Mouse (Mus musculus) forebrain, embryonic 16.5 days (tissue): ENCODE data around the gene Atp5s. TPM values are rescaled to one million over a fixed set of nuclear protein-coding genes. Genes with fewer than 3 reads are reported as not detected.

ENCODE experiments used
- ATAC-seq: fragments of 200-750 bp; cut with Nextera tagmentation; 2 replicates; pipeline ENCODE4 v1.8.0; 2017; ENCODE audit warnings: mild to moderate bottlenecking, moderate library complexity
- H3K27ac ChIP-seq: fragments of 300-500 bp; sonication (generic); 2 replicates; pipeline ENCODE4 v1.5.1; 2014; ENCODE audit warnings: low read length, control low read depth
- H3K27me3 ChIP-seq: fragments of 300-500 bp; sonication (generic); replicated peaks from 2 replicates; pipeline ENCODE4 v1.6.1; 2014; ENCODE audit warnings: low read length; ENCODE audit not compliant: control insufficient read depth, insufficient read depth
- H3K36me3 ChIP-seq: fragments of 300-500 bp; sonication (generic); 2 replicates; pipeline ENCODE4 v1.6.1; 2014; ENCODE audit not compliant: control insufficient read depth, insufficient read depth
- H3K4me1 ChIP-seq: fragments of 300-500 bp; sonication (generic); replicated peaks from 2 replicates; pipeline ENCODE4 v1.6.1; 2014; ENCODE audit warnings: low read length; ENCODE audit not compliant: control insufficient read depth, insufficient read depth
- H3K4me2 ChIP-seq: fragments of 300-500 bp; sonication (generic); 2 replicates; pipeline ENCODE4 v1.6.1; 2014; ENCODE audit warnings: mild to moderate bottlenecking, low read length, control low read depth
- H3K4me3 ChIP-seq: fragments of 300-500 bp; sonication (generic); replicated peaks from 2 replicates; pipeline ENCODE4 v1.5.1; 2014; ENCODE audit warnings: mild to moderate bottlenecking, low read length, control low read depth
- H3K9ac ChIP-seq: fragments of 300-500 bp; sonication (generic); replicated peaks from 2 replicates; pipeline ENCODE4 v1.6.1; 2014; ENCODE audit warnings: low read depth, low read length, control low read depth
- H3K9me3 ChIP-seq: fragments of 300-500 bp; sonication (generic); 2 replicates; pipeline ENCODE4 v1.6.1; 2016; ENCODE audit warnings: low read length; ENCODE audit not compliant: control insufficient read depth
- WGBS: fragments of 180-500 bp; shearing (Covaris S2); extraction: QIAGEN DNeasy Blood & Tissue Kit; methylation state at CpG from one replicate; pipeline ENCODE4 v1.1.7; 2014; 5-methylcytosine and 5-hydroxymethylcytosine counted together
- polyA plus RNA-seq: library from polyadenylated mRNA; unstranded; fragments of >200 nt; fragmentation: Nextera tagmentation; extraction: Ambion mirVana; gene quantifications from 2 replicates; pipeline ENCODE4 v1.2.1, GENCODE M21; 2015

Atp5s gene
- 26.0 and 26.1 TPM in 2 replicates for polyA plus RNA-seq

DNA sequence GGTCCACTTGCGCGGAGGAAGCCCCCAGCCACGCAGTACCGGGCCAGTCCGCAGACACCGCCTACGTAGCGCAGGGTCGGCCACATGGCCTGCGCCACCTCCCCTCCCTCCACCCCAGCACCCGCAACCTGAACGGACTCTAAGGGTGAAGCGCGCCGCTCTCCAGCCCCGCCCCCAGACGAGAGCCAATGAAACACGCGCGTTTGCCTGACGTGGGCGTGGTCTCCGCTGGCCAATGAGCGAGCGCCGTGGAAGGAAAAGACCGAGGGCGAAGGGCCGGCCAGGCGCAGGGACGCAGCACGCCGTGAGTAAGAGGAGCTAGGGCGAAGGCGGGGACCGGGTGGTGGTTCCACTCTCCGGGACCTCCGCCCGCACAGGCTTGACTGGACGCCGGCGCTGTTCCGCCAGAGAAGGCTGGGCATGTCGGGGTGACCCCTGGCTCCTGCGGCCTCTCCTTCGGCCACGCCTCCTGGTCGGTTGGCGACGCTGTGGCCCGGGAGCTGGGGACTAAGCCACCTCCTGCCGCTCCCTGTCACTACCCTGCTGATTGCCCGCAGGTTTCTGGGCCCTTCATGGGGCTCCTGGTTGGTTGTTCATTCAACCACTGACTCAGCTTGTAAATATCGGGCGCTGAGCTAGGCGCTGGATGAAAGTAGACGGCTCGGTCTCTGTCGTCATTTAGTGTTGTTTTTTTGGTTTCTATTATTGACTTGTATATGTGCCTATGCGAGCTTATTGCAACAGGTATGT, at the start of gene Atp5s, which contains the start of gene L2hgdh:
Atp5s (plus strand) TSS at position 240 of the 750 bp plus-strand sequence.
L2hgdh (minus strand) TSS at position 163 of the 750 bp plus-strand sequence.
- peak within 1 kb of the TSS; percentile 43 for H3K27ac ChIP-seq
- peak; percentile 97 for ATAC-seq
- peak within 1 kb of the TSS; percentile 70 for H3K9ac ChIP-seq
- H3K27me3 ChIP-seq: no peaks in the 10 kb centered on the region
- no peaks in the 10 kb centered on the region; the same call in 1 of the 2 replicates for H3K9me3 ChIP-seq
- WGBS: under 1% methylated on average over 58 of the region's 60 CpGs
- peak within 1 kb of the TSS; percentile 87 for H3K4me3 ChIP-seq
- peak within 1 kb of the TSS; percentile 97 for H3K4me2 ChIP-seq
- H3K36me3 ChIP-seq: peaks cover 3% of the 10 kb centered on the region; the same call in 1 of the 2 replicates
- H3K4me1 ChIP-seq: peaks cover 14% of the 10 kb centered on the region

DNA sequence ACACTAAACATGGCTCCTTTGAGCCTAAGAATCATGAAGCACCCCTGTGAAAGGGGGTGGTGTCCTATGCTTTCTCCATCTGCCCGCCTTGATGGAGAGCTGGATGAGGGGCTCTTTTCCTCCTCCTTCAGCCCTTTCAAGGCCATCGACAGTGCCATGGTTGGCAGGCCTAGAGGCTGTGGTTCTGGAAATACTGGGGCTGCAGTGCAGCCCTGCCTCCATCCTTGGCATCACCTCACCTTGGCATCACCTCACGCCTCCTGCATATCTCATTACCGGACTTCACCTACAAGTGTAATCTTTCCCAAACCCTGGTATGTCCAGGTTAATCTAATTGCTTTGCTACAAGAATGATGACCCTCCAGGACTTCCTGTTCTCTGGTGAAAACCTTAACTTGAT, 48.6 kb upstream of the Atp5s start:
- Histone ChIP-seq H3K4me1 (peaks cover 10% of the 10 kb centered on the region), H3K4me3 (no peak overlapping the region), H3K27me3 (no peaks in the 10 kb centered on the region), H3K9me3 (no peaks in the 10 kb centered on the region), H3K4me2 (no peak overlapping the region), H3K27ac (no peak overlapping the region), H3K36me3 (no peaks in the 10 kb centered on the region), H3K9ac (no peak overlapping the region)
- no peak for ATAC-seq
- 86% methylated on average over 4 of the region's 4 CpGs for WGBS

GRCm38 (mm10) chr12:69680635-69681565, 43.9 kb upstream of the Atp5s start:
- Histone ChIP-seq H3K27me3 (no peaks in the 10 kb centered on the region), H3K9ac (peak overlapping the region; percentile 92), H3K4me2 (peak overlapping the region; percentile 65), H3K27ac (peak overlapping the region; percentile 95), H3K4me1 (peaks cover 15% of the 10 kb centered on the region), H3K4me3 (peak overlapping the region; percentile 97), H3K9me3 (no peaks in the 10 kb centered on the region), H3K36me3 (no peaks in the 10 kb centered on the region)
- WGBS: under 1% methylated on average over 56 of the region's 56 CpGs
- peak; percentile 49 for ATAC-seq

DNA sequence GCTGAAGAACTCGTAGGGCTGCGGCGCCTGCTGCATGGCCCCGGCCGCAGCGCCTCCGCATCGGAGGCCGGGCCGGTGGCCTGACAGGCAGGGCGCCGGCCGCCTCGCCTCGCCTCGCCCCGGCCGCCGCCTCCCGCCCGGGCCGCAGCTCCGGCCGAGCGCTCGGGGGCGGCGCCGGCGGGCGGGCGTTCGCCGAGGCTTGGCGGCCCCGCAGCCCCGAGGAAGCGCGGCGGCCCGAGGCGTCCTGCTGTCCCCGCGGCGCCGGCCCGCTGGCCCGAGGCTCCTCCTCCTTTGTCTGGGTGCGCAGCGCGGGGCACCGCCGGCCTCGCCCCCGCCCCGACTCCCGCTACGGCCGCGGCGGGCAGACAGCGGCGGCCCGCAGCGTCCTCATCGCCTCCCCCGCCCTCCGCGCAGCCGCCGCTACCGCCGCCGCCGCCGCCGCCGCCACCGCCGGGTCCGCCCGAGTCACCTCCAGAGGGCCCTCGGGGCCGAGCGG, 43.1 kb upstream of the Atp5s start, which contains the start of gene Sos2:
Sos2 (minus strand) TSS at position 287 of the 496 bp plus-strand sequence.
- peak within 1 kb of the TSS; percentile 92 for H3K9ac ChIP-seq
- no peak; the same call in 1 of the 2 replicates for ATAC-seq
- H3K36me3 ChIP-seq: no peaks in the 10 kb centered on the region
- peaks cover 15% of the 10 kb centered on the region for H3K4me1 ChIP-seq
- H3K27me3 ChIP-seq: no peaks in the 10 kb centered on the region
- H3K27ac ChIP-seq: peak within 1 kb of the TSS; percentile 95
- peak within 1 kb of the TSS; percentile 97 for H3K4me3 ChIP-seq
- peak within 1 kb of the TSS; percentile 71 for H3K4me2 ChIP-seq
- under 1% methylated on average over 67 of the region's 85 CpGs for WGBS
- no peaks in the 10 kb centered on the region for H3K9me3 ChIP-seq

DNA sequence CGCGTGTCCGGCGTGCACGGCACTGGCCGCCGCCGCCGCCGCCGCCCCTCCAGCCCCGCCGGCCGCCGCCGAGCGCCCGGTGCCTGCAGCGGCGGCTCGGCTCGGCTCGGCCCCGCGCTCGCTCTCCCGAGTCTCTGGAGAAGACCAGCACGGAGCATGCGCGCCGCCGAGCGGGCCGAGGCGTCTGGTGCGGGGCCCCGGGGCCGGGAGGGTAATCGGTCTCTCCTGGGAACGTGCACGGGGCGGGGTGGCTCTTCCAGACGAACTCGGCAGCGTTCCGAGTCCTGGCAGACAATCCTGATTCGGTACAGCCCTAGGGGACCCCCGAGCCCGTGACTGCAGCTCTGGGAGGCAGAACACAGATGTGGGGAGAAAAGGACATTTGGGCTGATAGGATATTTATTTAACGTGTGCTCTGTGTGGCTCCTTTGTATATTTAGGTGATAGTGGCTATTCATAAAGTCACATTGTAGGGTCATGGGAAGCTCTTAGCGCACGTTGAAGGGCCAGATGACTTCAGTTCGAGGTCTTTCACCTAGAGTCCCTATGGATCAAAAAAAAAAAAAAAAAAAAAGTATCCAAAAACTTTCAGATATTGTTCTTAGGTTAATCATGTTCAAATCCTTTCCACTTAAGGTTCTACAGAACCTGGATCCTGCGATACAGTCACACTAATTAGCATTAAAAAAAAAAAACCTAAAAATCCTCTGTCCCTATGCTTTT, 42.5 kb upstream of the Atp5s start:
- ATAC-seq: peak; percentile 89
- peak overlapping the region; percentile 95 for H3K27ac ChIP-seq
- no peaks in the 10 kb centered on the region for H3K27me3 ChIP-seq
- no peaks in the 10 kb centered on the region for H3K9me3 ChIP-seq
- peak overlapping the region; percentile 71 for H3K4me2 ChIP-seq
- peak overlapping the region; percentile 92 for H3K9ac ChIP-seq
- WGBS: under 1% methylated on average over 27 of the region's 54 CpGs
- H3K36me3 ChIP-seq: no peaks in the 10 kb centered on the region
- peak overlapping the region; percentile 97 for H3K4me3 ChIP-seq
- H3K4me1 ChIP-seq: peaks cover 15% of the 10 kb centered on the region

- Histone ChIP-seq H3K4me2 (peak overlapping the region; percentile 71), H3K9ac (no peak overlapping the region; the same call in 1 of the 2 replicates), H3K27ac (no peak overlapping the region), H3K9me3 (no peaks in the 10 kb centered on the region), H3K4me3 (no peak overlapping the region), H3K36me3 (no peaks in the 10 kb centered on the region), H3K4me1 (peaks cover 15% of the 10 kb centered on the region), H3K27me3 (no peaks in the 10 kb centered on the region)
- WGBS: 44% methylated on average over 14 of the region's 14 CpGs
- no peak for ATAC-seq
Measured at GRCm38 (mm10) chr12:69682788-69683419, 41.8 kb upstream of the Atp5s start.

DNA sequence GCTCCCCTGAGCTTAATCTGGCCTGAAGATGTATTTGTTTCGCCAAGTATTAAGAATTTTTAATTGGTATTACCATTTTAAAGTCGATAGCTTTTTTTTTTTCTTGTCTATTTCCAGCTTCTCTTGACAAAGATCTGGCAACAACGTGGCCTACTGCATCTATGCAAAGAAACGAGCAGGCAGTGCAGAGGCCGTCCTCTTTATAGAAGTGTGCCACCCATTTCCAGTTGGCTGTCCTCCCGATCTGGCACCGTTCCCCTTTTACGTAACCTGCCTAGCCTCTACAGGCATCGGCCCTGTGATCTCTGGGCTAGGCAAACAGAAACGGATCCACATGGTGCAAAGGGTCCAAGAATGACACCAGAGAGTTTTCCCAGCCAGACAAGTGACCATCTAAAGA, 41.2 kb upstream of the Atp5s start:
- Histone ChIP-seq H3K9ac (no peak overlapping the region), H3K36me3 (no peaks in the 10 kb centered on the region), H3K4me2 (no peak overlapping the region), H3K4me1 (peaks cover 15% of the 10 kb centered on the region), H3K9me3 (no peaks in the 10 kb centered on the region), H3K4me3 (no peak overlapping the region), H3K27me3 (no peaks in the 10 kb centered on the region), H3K27ac (no peak overlapping the region)
- 25% methylated on average over 10 of the region's 10 CpGs for WGBS
- no peak for ATAC-seq

GRCm38 (mm10) chr12:69688368-69688767, 36.4 kb upstream of the Atp5s start:
- Histone ChIP-seq H3K4me2 (no peak overlapping the region), H3K9ac (no peak overlapping the region), H3K27me3 (no peaks in the 10 kb centered on the region), H3K27ac (no peak overlapping the region), H3K9me3 (no peaks in the 10 kb centered on the region), H3K4me1 (0 out of 2 replicates have a peak, but pooled peaks cover 3% of the 10 kb centered on the region), H3K4me3 (no peak overlapping the region), H3K36me3 (no peaks in the 10 kb centered on the region)
- ATAC-seq: no peak
- WGBS: 40% methylated on average over 2 of the region's 2 CpGs
